Mouse (Mus musculus) cerebellum, adult 18-20 months (tissue): ENCODE data around the gene Pithd1.
"Not testable (repeated sequence)": the region's sequence is repeated elsewhere in the genome, so short reads cannot be mapped to it uniquely, and the experiment has no call there.

Experiments
- DNase-seq, 2 experiments: peaks; one replicate each; pipeline ENCODE4 v3.0.0; 2021

Gene Pithd1

DNA sequence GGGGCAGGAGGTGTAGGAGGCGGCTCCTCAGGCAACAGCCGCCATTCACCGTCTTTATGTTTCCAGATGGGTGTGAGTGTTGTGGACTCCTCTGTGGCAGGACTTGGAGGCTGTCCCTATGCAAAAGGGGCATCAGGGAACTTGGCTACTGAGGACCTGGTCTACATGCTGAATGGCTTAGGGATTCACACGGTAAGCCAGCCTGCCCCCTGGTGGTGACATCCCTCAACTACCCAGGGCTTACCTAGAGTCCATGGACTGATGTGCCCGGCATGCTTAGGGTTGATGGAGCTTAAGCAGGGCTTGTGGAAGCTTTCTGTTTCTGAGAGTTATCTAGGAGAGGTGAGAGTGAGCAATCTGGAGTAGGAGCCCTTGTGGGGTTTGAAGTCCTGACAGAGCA lies 26.3 kb downstream of the Pithd1 start:
- peak; percentile 77 to 84 for DNase-seq

DNA sequence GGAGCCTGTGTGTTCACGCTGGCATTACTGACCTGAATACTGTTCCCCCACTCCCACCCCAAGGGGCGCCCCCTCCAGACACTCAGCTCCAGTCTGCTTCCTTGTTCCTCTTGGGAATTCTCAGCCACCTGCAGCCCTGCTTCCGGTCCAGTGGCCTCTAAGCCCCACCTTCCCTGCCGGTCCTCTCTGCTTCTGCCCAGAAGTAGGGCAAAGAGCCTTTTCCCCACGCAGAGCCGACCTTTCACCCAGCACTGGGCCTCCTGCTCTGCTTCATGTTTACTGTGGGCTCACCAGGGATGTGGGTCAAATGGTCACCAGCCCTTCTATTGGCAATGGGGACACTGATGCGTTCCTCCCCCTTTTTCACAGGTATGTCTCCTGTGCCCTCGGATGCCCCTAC lies 28.7 kb downstream of the Pithd1 start:
- peak in 1 of 2 experiments; percentile 10 for DNase-seq

DNA sequence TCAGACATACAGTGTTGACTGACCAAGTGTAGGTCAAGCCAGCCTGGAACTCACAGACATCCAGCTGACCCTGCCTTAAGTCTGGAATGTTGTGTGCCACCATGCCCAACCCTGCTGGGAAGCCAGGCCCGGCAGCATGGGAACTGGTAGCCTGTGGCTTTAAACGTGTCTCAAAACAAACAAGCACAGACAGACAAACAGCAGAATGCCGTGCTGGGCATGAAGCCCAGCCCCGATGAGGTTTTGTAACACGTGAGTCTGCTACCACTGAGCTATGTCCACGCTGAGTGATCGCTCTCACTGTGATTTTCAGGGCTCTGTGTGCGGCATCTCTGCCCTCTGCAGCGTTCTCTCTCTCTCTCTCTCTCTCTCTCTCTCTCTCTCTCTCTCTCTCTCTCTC lies 31.2 kb downstream of the Pithd1 start:
- no peak for DNase-seq

DNA sequence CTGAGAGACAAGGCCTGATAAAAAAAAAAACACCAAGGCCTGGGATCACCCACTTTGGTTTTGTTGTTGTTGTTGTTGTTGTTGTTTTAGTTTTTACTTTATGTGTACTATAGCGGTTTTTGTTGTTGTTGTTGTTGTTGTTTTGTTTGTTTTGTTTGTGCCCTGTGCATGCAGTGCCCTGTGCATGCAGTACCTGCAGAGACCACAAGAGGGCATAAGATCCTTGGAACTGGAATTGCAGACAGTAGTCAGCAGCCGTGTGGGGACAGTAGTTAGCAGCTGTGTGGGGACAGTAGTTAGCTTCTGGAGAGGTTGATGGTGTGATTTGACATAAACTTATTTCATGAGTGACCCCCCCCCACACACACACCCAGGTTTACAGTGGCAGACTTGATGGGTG lies 32.8 kb downstream of the Pithd1 start:
- peak; percentile 79 to 85 for DNase-seq

DNA sequence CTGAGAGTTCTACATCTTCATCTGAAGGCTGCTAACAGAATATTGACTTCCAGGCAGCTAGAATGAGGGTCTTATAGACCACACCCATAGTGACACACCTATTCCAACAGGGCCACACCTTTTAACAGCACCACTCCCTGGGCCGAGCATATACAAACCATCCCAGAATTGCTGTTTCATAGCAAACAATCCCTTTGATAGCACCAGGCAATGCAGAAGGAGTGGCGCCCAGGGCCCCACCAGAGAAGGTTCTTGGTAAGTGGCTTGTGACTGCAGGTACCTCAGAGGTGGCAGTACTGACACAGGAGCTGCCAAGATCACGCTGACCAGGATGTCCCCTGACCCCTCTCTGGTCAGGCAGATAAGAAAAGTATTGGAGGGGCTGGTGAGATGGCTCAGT lies 33.9 kb downstream of the Pithd1 start:
- no peak for DNase-seq

DNA sequence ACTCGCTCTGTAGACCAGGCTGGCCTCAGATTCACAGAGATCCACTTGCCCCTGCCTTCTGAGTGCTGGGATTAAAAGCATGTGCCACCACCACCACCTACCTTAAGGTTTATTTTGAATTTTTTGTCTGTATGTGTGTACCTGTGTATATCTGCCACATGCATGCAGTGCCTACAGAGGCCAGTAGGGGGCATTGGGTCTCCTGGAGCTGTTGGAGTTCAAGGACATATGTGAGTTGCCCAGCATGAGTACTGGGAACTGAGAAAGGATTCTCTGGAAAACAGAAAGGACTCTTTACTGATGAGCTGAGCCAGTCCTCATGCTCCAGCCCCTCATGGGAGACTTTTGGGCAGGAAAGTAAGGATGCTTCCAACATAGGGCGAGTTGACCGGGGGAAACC lies 35.6 kb downstream of the Pithd1 start:
- DNase-seq, result no peak

- DNase-seq, result peak in 1 of 2 experiments; percentile 47
These were observed 36.7 kb downstream of the Pithd1 start for GRCm38 (mm10) chr4:135950365-135950764.

DNA sequence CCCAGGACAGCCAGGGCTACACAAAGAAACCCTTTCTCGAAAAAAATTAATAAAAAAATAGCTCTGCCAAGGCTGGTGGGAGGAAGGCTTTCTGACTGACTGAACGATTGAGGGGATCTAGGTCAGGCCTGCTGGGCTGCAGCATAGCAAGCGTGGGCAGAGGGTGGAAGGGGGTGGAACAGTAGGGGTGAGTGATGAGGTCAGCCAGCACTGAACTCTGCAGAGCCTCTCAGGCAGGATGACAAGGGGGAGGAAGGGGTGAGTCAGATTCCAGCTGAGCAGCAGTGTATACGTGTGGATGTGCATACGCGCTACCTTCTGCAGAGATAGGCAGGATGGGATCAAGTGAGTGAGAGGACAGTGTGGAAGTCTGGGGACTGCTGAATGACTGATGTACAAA lies 37.2 kb downstream of the Pithd1 start:
- DNase-seq, result peak; percentile 68 to 84

GRCm38 (mm10) chr4:135949475-135949874 lies 37.6 kb downstream of the Pithd1 start:
- DNase-seq, result no peak

- DNase-seq, result no peak
These were observed 38.9 kb downstream of the Pithd1 start for GRCm38 (mm10) chr4:135948142-135948541.

DNA sequence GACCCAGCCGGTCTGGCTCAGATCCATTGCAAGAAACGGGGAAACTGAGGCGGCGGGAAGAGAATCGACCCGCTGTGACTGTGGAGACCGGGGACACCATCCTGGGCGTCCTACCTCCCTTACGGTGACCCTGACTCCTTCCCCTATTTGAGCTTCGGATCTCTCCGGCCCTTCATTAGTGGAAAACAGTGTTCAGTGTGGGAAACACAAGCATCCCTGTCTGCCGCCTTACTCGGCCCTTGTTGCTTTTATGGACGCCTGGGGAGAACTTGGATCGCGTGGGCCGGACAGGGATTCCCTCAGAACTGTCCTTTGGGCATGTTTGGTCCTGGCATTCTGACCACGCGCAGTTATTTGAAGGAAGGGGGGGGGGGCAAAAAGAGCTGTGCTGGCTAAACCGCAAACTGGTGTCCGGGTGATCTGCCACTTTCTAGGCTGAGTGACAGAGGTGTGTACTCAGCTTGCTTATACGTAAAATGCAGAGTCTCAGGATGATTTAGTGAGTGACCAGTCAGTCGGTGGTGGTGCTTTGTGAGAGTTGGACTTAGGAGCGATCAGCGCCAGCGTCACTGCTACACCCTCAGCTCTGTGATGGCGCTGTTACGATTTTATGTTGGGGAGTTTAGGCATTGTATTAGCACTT lies 40.3 kb downstream of the Pithd1 start:
- DNase-seq, result peak; percentile 45 to 56

DNA sequence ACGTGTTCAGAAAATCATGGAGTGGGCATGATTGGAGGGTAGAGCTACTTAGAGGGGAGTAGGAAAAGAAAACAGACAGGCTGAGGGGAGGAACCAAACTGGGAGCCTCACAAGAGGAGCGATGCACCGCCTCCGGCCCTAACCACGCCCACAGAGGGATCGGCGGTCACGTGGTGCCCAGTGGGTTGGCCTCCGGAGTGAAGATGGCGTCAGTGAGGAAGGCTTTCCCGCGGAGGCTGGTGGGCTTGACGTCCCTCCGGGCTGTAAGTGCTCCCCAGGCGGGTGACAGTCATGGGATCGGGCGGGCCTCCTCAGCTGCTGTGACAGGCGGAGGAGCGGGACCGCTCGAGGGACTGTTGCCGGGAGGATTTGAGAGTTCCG lies 40.8 kb downstream of the Pithd1 start, which contains the start of gene Hmgcl:
Hmgcl (plus strand) TSS at position 171 of the 381 bp plus-strand sequence.
- DNase-seq, result peak; percentile 93 to 97

DNA sequence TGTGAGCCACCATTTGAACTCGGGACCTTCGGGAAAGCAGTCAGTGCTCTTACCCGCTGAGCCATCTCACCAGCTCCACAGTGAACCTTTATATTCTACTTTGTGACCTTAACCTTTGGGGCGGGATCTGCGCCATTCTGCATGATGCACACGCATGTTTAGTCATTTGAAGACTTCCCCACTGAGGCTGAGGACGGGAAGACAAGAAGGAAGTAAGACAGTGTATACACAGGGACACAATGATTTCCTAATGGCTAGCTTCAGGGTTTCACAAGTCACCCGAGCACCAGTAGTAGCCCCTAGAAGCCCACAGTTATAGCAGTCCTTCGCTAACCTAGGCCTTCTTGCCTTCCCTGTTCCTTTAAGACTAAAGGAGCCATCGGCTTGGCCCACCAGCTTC lies 41.4 kb downstream of the Pithd1 start:
- no peak for DNase-seq

DNA sequence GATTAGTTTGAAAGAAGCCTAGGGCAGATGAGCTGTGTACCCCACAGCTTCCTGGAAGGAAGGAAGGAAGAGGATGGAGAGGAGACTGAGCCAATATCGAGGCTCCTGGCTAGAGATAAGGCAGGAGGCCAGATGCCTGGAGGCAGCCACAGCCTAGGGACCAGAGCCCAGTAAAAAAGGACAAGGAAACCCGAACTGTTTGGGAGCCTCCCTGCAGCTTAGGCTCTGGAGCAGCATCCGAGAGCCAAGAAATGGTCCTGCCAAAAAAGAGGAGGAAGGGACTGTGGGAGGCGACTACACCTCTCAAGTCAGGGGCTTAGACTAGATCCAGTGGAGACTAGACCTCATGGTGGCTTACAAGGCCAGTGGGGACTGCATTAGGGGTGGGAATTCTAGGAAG lies 43.7 kb downstream of the Pithd1 start:
- DNase-seq, result no peak

- no peak for DNase-seq
These were observed 44.9 kb downstream of the Pithd1 start for GRCm38 (mm10) chr4:135942193-135942592.

DNA sequence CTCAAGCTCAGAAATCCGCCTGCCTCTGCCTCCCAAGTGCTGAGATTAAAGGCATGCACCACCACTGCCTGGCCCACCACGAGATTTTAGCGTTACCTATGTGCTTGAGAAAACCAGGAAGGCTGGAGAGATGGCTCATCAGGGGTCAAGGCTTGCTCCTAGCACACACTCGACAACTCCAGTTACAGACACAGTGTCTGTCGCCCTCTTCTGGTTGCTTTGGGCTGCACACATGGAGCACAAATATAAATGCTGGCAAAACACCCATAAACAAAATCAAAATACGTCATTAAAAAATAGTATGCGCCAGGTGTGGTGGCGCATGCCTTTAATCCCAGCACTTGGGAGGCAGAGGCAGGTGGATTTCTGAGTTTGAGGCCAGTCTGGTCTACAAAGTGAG lies 46.0 kb downstream of the Pithd1 start:
- DNase-seq, result not testable (repeated sequence)

GRCm38 (mm10) chr4:135938858-135939257 lies 48.2 kb downstream of the Pithd1 start:
- DNase-seq, result no peak

- DNase-seq, result no peak
These were observed 51.6 kb downstream of the Pithd1 start for GRCm38 (mm10) chr4:135935502-135935901.

GRCm38 (mm10) chr4:135934708-135935500 lies 52.2 kb downstream of the Pithd1 start:
- DNase-seq, result no peak

- no peak for DNase-seq
These were observed 55.2 kb downstream of the Pithd1 start for GRCm38 (mm10) chr4:135931832-135932231.

DNA sequence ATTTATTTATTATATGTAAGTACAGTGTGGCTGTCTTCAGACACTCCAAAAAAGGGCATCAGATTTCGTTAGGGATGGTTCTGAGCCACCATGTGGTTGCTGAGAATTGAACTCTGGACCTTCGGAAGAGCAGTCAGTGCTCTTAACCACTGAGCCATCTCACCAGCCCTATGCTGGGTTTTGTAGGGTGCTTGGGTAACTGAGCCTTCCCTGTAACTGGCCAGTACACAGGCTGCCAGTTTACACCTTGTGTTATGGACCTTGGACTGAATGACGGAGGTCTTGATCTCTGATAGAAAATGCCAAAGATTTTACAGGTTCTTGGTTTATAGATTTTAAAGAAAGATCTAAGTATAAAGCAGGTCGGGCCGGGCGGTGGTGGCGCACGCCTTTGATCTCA lies 56.8 kb downstream of the Pithd1 start:
- DNase-seq, result no peak

DNA sequence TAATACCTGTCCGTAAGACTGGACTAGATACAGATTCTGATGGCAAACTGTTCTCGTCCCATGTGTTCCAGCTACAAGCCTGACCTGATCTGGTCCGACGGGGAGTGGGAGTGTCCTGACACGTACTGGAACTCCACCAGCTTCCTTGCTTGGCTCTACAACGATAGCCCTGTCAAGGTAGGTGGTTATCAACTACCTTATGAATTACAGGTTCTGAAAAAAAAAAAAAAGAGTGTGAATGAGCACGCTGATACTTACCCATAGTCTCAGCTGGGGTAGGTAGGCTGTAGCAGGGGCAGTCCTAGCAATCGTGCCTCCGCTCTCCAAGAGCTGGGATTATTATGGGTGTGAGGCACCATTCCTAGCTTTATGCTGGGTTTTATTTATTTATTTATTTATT lies 57.2 kb downstream of the Pithd1 start:
- DNase-seq, result no peak

DNA sequence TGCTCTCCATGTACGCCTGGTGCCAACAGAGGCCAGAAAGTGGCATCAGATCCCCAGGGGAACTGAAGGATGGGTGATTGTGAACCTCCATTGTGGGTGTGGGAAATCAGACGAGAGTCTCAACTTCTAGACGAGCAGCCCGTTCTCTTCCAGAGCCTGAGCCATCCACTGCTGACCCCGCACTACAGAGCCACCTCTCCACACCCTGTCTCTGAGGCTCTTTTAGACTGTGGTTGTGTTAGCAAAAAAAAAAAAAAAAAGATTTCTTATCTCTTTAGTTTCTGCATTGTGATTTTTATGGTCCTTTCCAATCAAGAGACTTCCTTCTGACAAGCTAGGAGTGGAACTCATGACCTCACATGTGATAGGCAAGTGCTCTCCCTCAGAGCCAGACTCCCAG lies 57.7 kb downstream of the Pithd1 start:
- DNase-seq, result no peak

DNA sequence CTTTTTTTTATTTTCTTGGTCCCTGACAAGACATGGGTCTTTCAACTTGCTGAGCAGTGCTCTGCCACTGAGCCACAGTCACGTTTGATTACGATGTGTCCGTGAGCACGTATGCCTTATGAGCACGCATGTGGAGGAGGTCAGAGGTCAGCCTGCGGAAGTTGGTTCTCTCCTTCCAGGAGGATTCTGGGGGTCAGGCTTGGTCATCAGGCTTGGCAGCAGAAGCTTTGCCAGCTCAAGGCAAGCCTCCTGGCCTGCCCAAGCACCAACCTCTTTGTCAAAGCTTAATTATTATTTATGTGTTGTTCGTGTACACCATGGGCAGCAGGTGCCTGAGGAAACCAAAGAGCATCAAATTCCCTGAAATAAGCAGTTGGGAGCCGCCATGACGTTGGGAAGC lies 58.7 kb downstream of the Pithd1 start:
- no peak for DNase-seq

GRCm38 (mm10) chr4:135926861-135927260 lies 60.2 kb downstream of the Pithd1 start:
- no peak for DNase-seq
